Mouse (Mus musculus) neural tube, embryonic 10.5 days (tissue): ENCODE data around the gene Uba7.
"Not testable (repeated sequence)": the region's sequence is repeated elsewhere in the genome, so short reads cannot be mapped to it uniquely, and the experiment has no call there.

ENCODE experiments used
- DNase-seq: peaks from one replicate; pipeline ENCODE4 v3.0.0-alpha.2; 2017; ENCODE audit warnings: low spot score; ENCODE audit errors: extremely low spot score

Uba7 gene

GRCm38 (mm10) chr9:107992197-107992596 lies 16.9 kb downstream of the Uba7 start, which contains the start of gene Cdhr4:
Cdhr4 (plus strand) TSS chr9:107992497.
- no peak for DNase-seq

DNA sequence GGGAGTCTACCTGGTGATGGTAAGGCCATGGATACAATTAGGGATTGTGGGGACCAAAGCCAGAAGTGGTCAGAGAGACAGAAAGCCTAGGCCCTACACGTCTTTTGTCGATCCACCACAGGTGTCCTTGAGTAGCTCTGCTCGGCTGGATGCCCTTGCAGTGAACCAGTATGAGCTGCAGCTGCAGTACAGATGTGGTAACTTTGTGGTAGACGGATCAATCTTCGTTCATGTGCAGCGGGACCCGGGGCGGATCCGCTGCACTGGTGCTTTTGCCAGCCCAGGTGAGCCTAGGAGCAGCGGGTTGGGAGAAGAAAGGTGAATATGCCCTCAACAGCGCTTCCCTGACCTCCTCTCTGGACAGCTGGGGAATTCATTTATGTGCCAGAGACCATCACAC lies 17.7 kb downstream of the Uba7 start:
- DNase-seq, result no peak

DNA sequence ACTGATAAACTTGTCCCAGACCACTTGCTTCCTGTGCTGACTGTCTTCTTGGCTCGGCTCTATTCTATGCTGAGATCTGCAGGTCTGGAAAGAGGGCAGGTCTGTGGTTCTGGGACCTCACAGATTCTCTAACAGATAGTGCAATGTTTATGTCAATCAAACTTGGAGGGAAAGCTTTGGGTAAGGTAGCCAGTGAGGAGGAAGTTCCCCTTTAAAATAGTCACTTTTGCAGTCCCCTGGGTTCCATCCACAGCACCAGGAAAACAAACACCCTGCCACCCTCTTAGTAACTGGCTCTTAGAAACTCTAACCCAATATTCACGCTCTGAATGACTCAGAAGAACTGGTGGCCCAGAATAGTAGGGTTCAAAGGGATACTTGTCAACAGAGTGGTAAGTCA lies 19.2 kb downstream of the Uba7 start:
- no peak for DNase-seq

GRCm38 (mm10) chr9:107995513-107995912 lies 20.2 kb downstream of the Uba7 start:
- no peak for DNase-seq

DNA sequence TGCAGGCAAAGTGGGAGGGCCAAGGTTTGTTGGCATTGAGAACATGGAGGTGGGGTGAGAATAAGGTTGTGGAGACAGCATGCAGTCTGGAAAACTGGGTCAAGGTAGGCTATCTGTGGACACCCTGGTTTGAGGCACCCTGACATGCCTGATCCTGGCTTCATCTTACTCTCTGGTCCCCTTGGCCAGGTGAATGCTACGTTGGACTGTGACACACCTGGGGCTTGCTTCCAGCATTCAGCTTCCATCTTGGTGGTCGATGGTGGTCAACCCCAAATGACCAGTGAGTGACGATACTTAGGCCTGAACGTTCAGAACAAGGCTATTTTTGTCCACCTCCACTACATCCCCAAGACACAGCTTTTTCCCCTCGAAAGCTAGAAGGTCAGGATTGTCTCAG lies 20.7 kb downstream of the Uba7 start, which contains the start of gene Gm20662:
TSS of gene Gm20662 (plus strand) at position 301 of the 400 bp plus-strand sequence.
- DNase-seq, result no peak

DNA sequence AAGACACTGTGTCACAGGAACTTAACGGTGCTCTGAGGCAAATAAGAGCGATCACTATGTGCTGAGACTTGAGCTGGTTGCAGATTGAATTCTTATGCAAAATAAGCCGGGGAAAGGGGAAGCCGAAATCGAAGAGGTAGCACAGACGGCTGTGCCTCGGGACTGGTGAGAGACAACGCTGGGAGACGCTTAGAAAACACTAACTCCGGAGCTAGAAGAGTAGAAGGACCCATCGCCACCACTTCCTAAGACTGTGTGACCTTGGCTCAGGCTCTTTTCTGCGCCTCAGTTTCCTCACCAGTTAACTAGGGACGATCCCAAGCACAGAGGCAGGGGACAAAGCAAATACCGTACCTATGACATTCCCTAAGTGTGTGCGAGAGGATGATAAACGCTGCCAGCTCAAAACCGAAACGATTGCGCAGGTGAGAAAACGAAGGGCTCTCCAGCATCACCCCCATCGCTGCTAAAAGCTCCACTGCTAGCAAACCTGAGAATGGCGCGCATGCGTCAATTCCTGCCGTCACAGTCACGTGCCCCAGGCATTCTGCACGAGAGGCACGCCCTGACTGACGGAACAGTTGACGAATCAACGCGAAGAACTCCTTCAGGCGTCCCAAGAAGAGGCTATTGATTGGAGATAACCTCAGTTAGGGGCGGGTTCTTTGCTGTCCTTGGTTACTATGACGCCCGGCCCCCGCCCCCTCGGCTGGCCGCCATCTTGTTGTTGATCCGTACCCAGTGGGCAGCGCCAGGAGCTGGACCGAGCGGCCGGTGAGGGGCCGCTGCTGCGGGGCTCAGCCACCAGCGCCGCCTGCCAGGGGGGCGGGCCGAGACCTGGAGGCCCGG lies 26.8 kb downstream of the Uba7 start, which contains the start of gene Ip6k1:
TSS of gene Ip6k1 (plus strand) at position 580 of the 849 bp plus-strand sequence.
- DNase-seq, result peak; percentile 99

GRCm38 (mm10) chr9:108002778-108003530 lies 27.6 kb downstream of the Uba7 start:
- no peak for DNase-seq

DNA sequence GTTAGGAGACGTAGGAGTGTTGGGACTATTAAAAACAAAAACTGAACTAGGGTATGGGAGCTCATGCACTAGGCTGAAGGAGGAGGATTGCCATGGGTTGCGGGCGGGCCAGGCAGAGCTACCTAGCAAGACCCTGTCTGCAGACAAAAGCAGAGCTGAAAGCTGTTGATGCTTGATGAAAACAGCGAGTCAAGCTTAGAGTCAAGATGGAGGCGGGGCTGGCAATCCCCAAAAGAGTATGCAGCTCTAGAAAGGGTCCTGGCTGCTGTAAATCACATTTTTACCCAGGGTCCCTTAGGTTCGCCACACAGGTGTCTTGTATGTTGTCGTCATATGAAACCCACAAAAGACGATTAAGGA lies 28.2 kb downstream of the Uba7 start:
- DNase-seq, result no peak

DNA sequence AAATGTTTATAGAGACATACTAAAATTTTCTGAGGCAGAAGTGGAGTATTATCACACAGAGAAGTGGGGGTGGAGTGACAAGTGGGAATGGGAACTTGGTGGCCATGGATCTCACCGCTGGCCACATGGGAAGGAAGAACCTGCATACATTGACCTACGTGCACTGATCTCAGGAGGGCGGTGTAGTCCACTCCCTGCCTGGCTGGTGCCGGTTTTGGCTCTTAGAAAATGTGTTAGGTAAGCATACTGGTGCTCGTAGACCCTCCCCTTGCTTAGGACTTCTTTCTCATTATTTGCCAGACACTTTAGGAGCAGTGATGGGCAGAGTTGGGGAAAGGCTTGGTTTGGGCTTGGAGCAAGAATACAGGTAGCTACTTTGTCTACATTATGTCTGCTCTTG lies 32.7 kb downstream of the Uba7 start:
- DNase-seq, result no peak

DNA sequence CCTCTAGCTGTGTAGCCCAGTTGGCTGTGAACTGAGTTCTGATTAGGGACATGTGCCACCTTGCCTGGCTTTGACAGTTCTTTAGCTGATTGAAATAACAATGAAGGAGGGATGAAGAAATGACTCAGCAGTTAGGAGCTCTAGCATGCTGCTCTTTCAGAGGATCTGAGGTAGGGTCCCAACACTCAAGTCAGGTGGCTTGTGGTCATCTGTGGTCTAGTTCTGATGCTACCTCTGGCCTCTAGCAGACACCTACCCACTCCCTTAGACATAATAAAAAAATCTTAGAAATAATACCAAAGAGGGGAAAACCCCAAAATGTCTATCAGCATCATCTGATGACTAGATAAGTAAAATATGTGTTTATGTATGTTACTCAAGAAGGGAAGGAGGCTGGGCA lies 35.1 kb downstream of the Uba7 start:
- DNase-seq, result no peak

DNA sequence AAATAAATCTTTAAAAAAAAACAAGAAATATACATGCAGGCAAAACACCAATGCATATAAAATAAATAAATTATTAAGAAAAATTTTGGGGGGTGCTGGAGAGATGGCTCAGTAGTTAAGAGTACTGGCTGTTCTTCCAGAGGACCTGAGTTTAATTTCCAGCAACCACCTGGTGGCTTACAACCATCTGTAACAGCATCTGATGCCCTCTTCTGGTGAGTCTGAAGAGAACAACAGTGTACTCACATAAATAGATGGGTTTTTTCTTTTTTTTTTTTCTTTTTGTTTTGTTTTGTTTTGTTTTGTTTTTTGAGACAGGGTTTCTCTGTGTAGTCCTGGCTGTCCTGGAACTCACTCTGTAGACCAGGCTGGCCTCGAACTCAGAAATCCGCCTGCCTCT lies 38.3 kb downstream of the Uba7 start:
- not testable (repeated sequence) for DNase-seq

DNA sequence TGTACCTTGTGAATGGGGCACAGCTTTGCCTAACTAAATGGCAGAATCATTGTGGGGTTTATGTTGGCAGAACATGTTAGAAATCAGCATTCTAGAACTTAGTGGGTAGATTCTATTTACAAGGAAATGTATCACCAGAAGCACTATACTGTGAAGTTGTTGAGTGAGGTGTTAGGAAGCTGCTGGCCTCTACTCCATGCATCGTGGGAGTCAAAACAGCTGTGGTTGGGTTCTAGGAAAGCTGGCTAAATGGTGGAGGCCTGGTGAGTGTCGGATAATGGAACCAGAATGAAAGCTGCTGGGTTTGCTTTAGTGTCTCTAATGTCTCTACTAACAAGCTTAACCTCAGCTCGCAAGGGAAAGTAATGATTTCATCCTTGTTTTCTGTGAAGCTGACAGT lies 41.8 kb downstream of the Uba7 start:
- no peak for DNase-seq

DNA sequence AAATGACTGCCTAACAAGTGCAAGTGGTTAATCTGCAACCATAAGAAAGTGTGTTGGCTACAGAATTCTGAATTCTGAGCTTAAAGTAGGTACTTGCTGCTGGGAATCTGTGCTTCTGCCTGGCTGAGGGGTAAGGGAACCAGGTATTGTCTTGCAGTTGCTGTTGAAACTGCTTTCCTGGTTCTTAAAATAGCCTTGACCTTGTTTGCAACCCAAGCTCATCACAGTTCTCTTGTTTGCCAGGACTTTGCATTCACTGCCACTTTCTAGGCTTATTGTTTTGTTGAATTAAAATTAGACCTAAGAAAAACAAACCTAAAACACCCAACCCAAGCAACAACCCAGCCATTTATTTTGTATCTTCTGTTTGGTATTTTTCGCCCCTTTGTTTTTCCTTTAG lies 45.4 kb downstream of the Uba7 start:
- DNase-seq, result no peak

GRCm38 (mm10) chr9:108023216-108023615 lies 47.9 kb downstream of the Uba7 start:
- no peak for DNase-seq

DNA sequence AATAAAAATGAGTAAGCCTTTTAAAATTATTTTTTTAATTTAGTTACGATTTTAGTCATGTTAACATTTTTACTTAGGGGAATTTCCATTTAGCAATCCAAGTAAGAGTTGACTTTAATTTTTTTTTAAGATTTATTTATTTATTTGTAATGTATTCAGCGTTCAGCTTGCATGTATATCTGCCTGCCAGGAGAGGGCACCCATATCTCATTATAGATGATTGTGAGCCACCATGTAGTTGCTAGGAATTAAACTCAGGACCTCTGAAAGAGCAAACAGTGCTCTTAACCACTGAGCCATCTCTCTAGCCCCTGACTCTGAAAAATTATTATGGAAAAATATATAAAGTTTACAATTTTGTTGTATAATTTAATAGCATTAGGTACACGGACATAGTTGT lies 51.3 kb downstream of the Uba7 start:
- DNase-seq, result no peak

- DNase-seq, result no peak
Measured at GRCm38 (mm10) chr9:108027867-108028266, 52.6 kb downstream of the Uba7 start.

GRCm38 (mm10) chr9:108032126-108032525 lies 56.8 kb downstream of the Uba7 start:
- DNase-seq, result no peak
